Mouse (Mus musculus): ENCODE measurements around the gene Ncdn. TPM values are rescaled to one million over a fixed set of nuclear protein-coding genes. Genes with fewer than 3 reads are reported as not detected.

Ncdn gene
- polyA plus RNA-seq, 1 experiment: 6.6 TPM

DNA sequence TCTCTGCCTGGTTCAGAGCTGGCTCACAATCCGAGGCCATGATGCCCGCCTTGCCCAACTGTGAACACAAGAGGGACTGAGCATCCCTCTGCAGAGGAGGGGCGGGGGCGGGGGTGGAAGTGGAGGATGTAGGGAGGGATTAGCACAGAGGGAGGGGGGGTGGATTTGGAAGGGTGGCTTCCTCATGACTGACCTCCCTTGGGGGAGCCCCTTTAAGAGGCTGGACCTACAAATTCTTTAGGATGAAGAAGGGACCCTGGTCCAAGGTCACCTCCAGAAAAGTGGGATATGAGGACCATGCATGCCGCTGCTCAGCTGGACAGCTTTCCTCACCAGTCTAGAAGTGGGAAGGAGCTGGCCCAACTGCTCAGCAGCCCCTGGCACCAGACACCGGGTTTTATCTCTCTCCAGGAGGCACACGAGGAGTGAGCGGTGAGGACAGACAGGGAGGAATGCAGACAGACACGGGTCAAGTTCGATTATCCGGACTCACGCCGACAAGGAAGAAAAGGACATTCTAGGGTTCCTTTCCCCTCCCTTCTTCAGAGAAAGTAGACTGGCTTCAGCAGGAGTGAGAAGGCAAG lies 1.1 kb downstream of the Ncdn start:
- peaks cover 11% of the 10 kb centered on the region for H3K4me1 ChIP-seq (ENCODE audit: control insufficient read depth, insufficient read depth, low read length)
- no peaks in the 10 kb centered on the region for H3K27me3 ChIP-seq (ENCODE audit: control insufficient read depth, insufficient read depth, low read length)
- H3K27ac ChIP-seq (ENCODE audit: control insufficient read depth, insufficient read depth, low read depth, low read length): no peak overlapping the region
- H3K36me3 ChIP-seq (ENCODE audit: control insufficient read depth, insufficient read depth, low read length): no peaks in the 10 kb centered on the region; the same call in 1 of the 2 replicates
- H3K4me3 ChIP-seq (ENCODE audit: control insufficient read depth, low read depth, low read length): peak overlapping the region; percentile 91
- TF ChIP-seq POLR2A (IDR thresholded peaks at IDR 0.05; ENCODE audit: control insufficient read depth, low read depth, low read length) (no peak), CTCF (IDR thresholded peaks at IDR 0.05; ENCODE audit: control insufficient read depth, insufficient read depth, insufficient replicate concordance, low read depth, low read length) (no peak)

DNA sequence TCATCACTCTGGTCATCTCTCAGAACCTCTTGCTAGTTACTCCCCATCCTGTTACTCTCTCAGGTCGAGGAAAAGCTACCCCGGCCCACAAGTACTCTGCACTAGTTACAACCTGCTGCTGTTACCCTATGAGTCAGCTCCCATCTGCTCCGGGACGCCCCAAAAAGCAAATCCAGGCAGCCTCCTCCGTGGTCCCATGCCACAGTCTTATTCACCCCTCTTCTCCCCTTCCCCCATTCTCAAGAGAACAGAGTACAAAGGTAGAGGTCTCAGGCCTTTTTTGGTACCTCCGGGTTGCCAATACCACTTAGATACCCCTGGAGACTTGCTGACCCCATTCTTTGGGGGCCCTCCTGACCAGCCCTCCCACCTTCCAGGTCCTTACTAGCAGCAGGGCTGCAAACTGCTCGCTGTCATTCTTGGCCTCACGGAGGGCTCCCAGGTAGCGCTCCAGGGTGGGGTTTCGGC lies 1.6 kb downstream of the Ncdn start:
- H3K27me3 ChIP-seq (ENCODE audit: control insufficient read depth, insufficient read depth, low read length): no peaks in the 10 kb centered on the region
- peaks cover 11% of the 10 kb centered on the region for H3K4me1 ChIP-seq (ENCODE audit: control insufficient read depth, insufficient read depth, low read length)
- no peak overlapping the region for H3K4me3 ChIP-seq (ENCODE audit: control insufficient read depth, low read depth, low read length)
- H3K36me3 ChIP-seq (ENCODE audit: control insufficient read depth, insufficient read depth, low read length): no peaks in the 10 kb centered on the region; the same call in 1 of the 2 replicates
- TF ChIP-seq POLR2A (IDR thresholded peaks at IDR 0.05; ENCODE audit: control insufficient read depth, low read depth, low read length): no peak
- H3K27ac ChIP-seq (ENCODE audit: control insufficient read depth, insufficient read depth, low read depth, low read length): no peak overlapping the region

DNA sequence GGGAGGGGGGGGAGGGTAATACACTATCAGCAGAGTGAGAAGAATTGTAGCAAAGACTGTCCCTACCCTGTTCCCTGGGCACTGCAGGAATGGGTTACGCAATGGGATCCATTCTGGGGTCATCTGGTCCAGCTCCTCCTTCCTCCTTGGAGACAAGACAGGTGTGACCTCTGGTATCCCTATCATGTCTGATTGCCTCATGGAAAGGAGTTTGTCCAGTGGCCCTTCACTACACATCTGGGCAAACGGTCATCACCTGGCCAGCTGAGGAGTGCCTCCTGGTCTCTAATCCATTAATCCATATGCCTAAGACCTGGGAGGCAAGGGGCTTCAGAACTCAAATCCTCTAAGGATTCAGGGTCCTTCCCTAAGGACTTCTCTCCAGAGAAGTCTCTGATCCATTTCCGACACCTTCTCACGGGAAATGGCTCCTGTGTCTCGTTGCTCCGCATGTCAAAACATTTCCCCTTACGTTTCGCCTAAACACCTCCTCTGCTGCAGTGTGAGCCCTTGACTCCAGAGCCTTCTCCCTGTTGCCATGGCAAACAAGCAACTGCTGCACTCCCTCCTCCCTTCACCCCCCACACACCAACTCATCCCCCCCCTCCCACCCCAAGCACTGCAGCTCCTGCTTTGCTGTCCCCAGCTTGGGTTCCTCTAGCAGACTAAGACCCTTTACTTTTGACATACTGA lies 2.2 kb downstream of the Ncdn start:
- TF ChIP-seq CTCF (IDR thresholded peaks at IDR 0.05; ENCODE audit: control insufficient read depth, insufficient read depth, insufficient replicate concordance, low read depth, low read length): no peak
- TF ChIP-seq POLR2A (IDR thresholded peaks at IDR 0.05; ENCODE audit: control insufficient read depth, low read depth, low read length): no peak
- H3K36me3 ChIP-seq (ENCODE audit: control insufficient read depth, insufficient read depth, low read length): no peaks in the 10 kb centered on the region; the same call in 1 of the 2 replicates
- H3K4me3 ChIP-seq (ENCODE audit: control insufficient read depth, low read depth, low read length): no peak overlapping the region
- no peak overlapping the region for H3K27ac ChIP-seq (ENCODE audit: control insufficient read depth, insufficient read depth, low read depth, low read length)
- no peaks in the 10 kb centered on the region for H3K27me3 ChIP-seq (ENCODE audit: control insufficient read depth, insufficient read depth, low read length)
- H3K4me1 ChIP-seq (ENCODE audit: control insufficient read depth, insufficient read depth, low read length): peaks cover 11% of the 10 kb centered on the region

DNA sequence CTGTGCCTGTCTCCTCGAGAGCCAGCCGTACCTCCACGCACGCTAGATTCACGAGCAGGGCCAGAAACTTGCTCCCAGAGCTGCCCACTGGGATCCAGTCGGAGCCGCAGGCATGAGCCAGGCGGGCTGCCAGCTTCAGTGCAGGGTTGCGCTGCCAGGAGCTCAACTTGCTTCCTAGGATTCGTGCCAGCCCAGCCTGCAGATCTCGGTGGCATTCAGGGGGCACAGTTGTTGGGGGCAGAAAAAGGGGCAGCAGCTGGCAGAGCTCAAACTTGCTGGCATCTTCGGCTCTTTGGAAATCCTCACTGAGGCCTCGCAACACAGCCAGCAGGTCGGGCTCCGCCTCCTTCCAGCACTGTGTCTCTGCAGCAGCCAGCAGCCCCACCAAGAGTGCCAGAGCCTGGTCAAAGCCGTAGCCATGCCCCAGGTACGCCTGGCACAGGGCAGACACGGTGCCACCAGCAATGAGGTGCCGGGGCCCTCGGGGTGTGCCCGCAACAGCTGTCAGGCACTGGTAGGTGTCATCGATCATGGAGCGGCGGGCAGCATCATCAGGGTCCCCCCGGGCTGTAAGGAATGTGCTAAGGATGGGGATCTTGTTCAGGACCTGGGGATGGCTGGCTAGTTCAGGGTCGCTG lies 3.1 kb downstream of the Ncdn start:
- Histone ChIP-seq H3K4me1 (ENCODE audit: control insufficient read depth, insufficient read depth, low read length) (peaks cover 11% of the 10 kb centered on the region), H3K27me3 (ENCODE audit: control insufficient read depth, insufficient read depth, low read length) (no peaks in the 10 kb centered on the region), H3K4me3 (ENCODE audit: control insufficient read depth, low read depth, low read length) (no peak overlapping the region), H3K27ac (ENCODE audit: control insufficient read depth, insufficient read depth, low read depth, low read length) (no peak overlapping the region), H3K36me3 (ENCODE audit: control insufficient read depth, insufficient read depth, low read length) (no peaks in the 10 kb centered on the region; the same call in 1 of the 2 replicates)
- TF ChIP-seq POLR2A (IDR thresholded peaks at IDR 0.05; ENCODE audit: control insufficient read depth, low read depth, low read length) (no peak), CTCF (IDR thresholded peaks at IDR 0.05; ENCODE audit: control insufficient read depth, insufficient read depth, insufficient replicate concordance, low read depth, low read length) (no peak)

- Histone ChIP-seq H3K4me1 (ENCODE audit: control insufficient read depth, insufficient read depth, low read length) (peaks cover 11% of the 10 kb centered on the region), H3K27ac (ENCODE audit: control insufficient read depth, insufficient read depth, low read depth, low read length) (no peak overlapping the region), H3K36me3 (ENCODE audit: control insufficient read depth, insufficient read depth, low read length) (no peaks in the 10 kb centered on the region; the same call in 1 of the 2 replicates), H3K27me3 (ENCODE audit: control insufficient read depth, insufficient read depth, low read length) (no peaks in the 10 kb centered on the region), H3K4me3 (ENCODE audit: control insufficient read depth, low read depth, low read length) (no peak overlapping the region)
- TF ChIP-seq CTCF (IDR thresholded peaks at IDR 0.05; ENCODE audit: control insufficient read depth, insufficient read depth, insufficient replicate concordance, low read depth, low read length) (no peak), POLR2A (IDR thresholded peaks at IDR 0.05; ENCODE audit: control insufficient read depth, low read depth, low read length) (no peak)
Measured at GRCm38 (mm10) chr4:126749553-126749952, 3.7 kb downstream of the Ncdn start.

GRCm38 (mm10) chr4:126748381-126748780 lies 4.9 kb downstream of the Ncdn start:
- Histone ChIP-seq H3K4me3 (ENCODE audit: control insufficient read depth, low read depth, low read length) (no peak overlapping the region), H3K36me3 (ENCODE audit: control insufficient read depth, insufficient read depth, low read length) (no peaks in the 10 kb centered on the region; the same call in 1 of the 2 replicates), H3K27ac (ENCODE audit: control insufficient read depth, insufficient read depth, low read depth, low read length) (no peak overlapping the region), H3K4me1 (ENCODE audit: control insufficient read depth, insufficient read depth, low read length) (peaks cover 9% of the 10 kb centered on the region), H3K27me3 (ENCODE audit: control insufficient read depth, insufficient read depth, low read length) (no peaks in the 10 kb centered on the region)
- TF ChIP-seq CTCF (IDR thresholded peaks at IDR 0.05; ENCODE audit: control insufficient read depth, insufficient read depth, insufficient replicate concordance, low read depth, low read length) (no peak), POLR2A (IDR thresholded peaks at IDR 0.05; ENCODE audit: control insufficient read depth, low read depth, low read length) (no peak)

GRCm38 (mm10) chr4:126746194-126746840 lies 6.9 kb downstream of the Ncdn start:
- Histone ChIP-seq H3K27me3 (ENCODE audit: control insufficient read depth, insufficient read depth, low read length) (no peaks in the 10 kb centered on the region), H3K4me1 (ENCODE audit: control insufficient read depth, insufficient read depth, low read length) (peaks cover 3% of the 10 kb centered on the region), H3K27ac (ENCODE audit: control insufficient read depth, insufficient read depth, low read depth, low read length) (no peak overlapping the region), H3K4me3 (ENCODE audit: control insufficient read depth, low read depth, low read length) (no peak overlapping the region), H3K36me3 (ENCODE audit: control insufficient read depth, insufficient read depth, low read length) (no peaks in the 10 kb centered on the region; the same call in 1 of the 2 replicates)
- TF ChIP-seq CTCF (IDR thresholded peaks at IDR 0.05; ENCODE audit: control insufficient read depth, insufficient read depth, insufficient replicate concordance, low read depth, low read length) (no peak), POLR2A (IDR thresholded peaks at IDR 0.05; ENCODE audit: control insufficient read depth, low read depth, low read length) (no peak)
